Mouse (Mus musculus): Measurements from ENCODE around the gene Gm28539.

DNA sequence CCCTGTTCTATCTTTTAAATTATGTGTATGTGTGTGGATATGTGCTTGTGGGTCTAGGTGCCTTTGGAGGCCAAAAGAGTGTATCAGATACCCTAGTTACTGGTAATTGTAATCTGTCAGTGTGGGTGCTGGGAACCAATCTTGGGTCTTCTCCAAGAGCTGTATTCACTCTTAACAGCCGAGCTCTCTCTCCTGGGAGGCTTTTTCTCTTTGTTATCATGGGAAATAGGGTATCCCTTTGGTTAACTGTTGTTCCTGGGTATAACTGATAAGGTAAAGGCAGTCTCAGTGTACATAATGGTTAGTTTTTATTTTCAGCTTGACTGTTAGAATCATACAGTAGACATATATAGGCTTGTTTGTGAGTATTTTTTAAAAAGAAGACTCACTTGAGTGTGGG, 14.0 kb upstream of the Gm28539 start:
- TF ChIP-seq CTCF (IDR thresholded peaks at IDR 0.05; ENCODE audit: borderline replicate concordance, extremely low read depth, insufficient read depth, insufficient read length) (no peak), POLR2A (IDR thresholded peaks at IDR 0.05; ENCODE audit: borderline replicate concordance, extremely low read depth, insufficient read depth, insufficient read length, poor library complexity, severe bottlenecking) (no peak)
